Mouse (Mus musculus) liver, embryonic 14.5 days (tissue): ENCODE data around the gene Ptprj. TPM values are rescaled to one million over a fixed set of nuclear protein-coding genes. Genes with fewer than 3 reads are reported as not detected.
A peak's percentile ranks its signal among the peaks of the same experiment; 100 is the strongest.

ENCODE experiments used
- ATAC-seq: fragments of 200-750 bp; cut with Nextera tagmentation; 2 replicates; pipeline ENCODE4 v1.8.0; 2017; ENCODE audit warnings: moderate number of reproducible peaks, mild to moderate bottlenecking, moderate library complexity; ENCODE audit not compliant: insufficient read depth
- DNase-seq, 3 experiments: peaks; one replicate each; pipeline ENCODE4 v3.0.0-alpha.2; 2012 to 2013; ENCODE audit warnings: low read depth in 3 of 3, low spot score in 3 of 3
- H3K27ac ChIP-seq: fragments of 300-500 bp; sonication (generic); 2 replicates; pipeline ENCODE4 v1.5.1; 2014; ENCODE audit warnings: moderate library complexity, mild to moderate bottlenecking, control low read depth, inconsistent platforms
- H3K27me3 ChIP-seq: fragments of 300-500 bp; sonication (generic); 2 replicates; pipeline ENCODE4 v1.6.1; 2014; ENCODE audit warnings: mild to moderate bottlenecking, low read length, moderate library complexity; ENCODE audit not compliant: control insufficient read depth, insufficient read depth
- H3K36me3 ChIP-seq: fragments of 300-500 bp; sonication (generic); replicated peaks from 2 replicates; pipeline ENCODE4 v1.6.1; 2014; ENCODE audit warnings: low read depth; ENCODE audit not compliant: control insufficient read depth, insufficient read depth
- H3K4me1 ChIP-seq, 2 experiments: fragments of 200-500 bp in 1 of 2; fragments of 300-500 bp in 1 of 2; sonication (generic) in 1 of 2; replicated peaks; 2 replicates each; pipeline ENCODE4 v1.6.1; 2012 to 2014; ENCODE audit warnings: antibody characterized with exemption in 1 of 2, inconsistent platforms in 1 of 2, low read length in 1 of 2; ENCODE audit not compliant: control insufficient read depth in 2 of 2, insufficient read depth in 2 of 2
- H3K4me2 ChIP-seq: fragments of 300-500 bp; sonication (generic); 2 replicates; pipeline ENCODE4 v1.6.1; 2014; ENCODE audit warnings: low read depth, mild to moderate bottlenecking, control low read depth, moderate library complexity
- H3K4me3 ChIP-seq, 2 experiments: fragments of 200-500 bp in 1 of 2; fragments of 300-500 bp in 1 of 2; sonication (generic) in 1 of 2; 2 replicates each; pipeline ENCODE4 v1.5.1; 2012 to 2014; ENCODE audit warnings: low read depth in 2 of 2, low read length in 2 of 2, mild to moderate bottlenecking in 2 of 2, control low read depth in 1 of 2, inconsistent platforms in 1 of 2, moderate library complexity in 1 of 2; ENCODE audit not compliant: insufficient read depth in 1 of 2
- H3K9ac ChIP-seq: fragments of 300-500 bp; sonication (generic); replicated peaks from 2 replicates; pipeline ENCODE4 v1.6.1; 2014; ENCODE audit warnings: mild to moderate bottlenecking, control low read depth, moderate library complexity
- H3K9me3 ChIP-seq: fragments of 300-500 bp; sonication (generic); 2 replicates; pipeline ENCODE4 v1.6.1; 2016; ENCODE audit warnings: low read length, mixed read lengths; ENCODE audit not compliant: control insufficient read depth
- CTCF ChIP-seq: IDR thresholded peaks from 2 replicates; pipeline ENCODE4 v1.5.1; 2016; ENCODE audit warnings: antibody characterized with exemption, low read depth, control low read depth
- EP300 ChIP-seq: IDR thresholded peaks from 2 replicates; pipeline ENCODE4 v1.6.1; 2016; ENCODE audit warnings: antibody characterized with exemption, low read depth
- WGBS: fragments of 180-500 bp; shearing (Covaris S2); extraction: QIAGEN DNeasy Blood & Tissue Kit; methylation state at CpG from one replicate; pipeline ENCODE4 v1.1.7; 2014; ENCODE audit not compliant: insufficient replicate concordance; 5-methylcytosine and 5-hydroxymethylcytosine counted together
- polyA plus RNA-seq, 2 experiments: library from polyadenylated mRNA; depleted of rRNA in 1 of 2; stranded (reverse) in 1 of 2; unstranded in 1 of 2; fragments of >200 nt; fragmentation: Nextera tagmentation in 1 of 2; extraction: Ambion mirVana in 1 of 2; gene quantifications; 2 replicates each; pipeline versions ENCODE4 v1.2.1 to v1.2.3; 2012 to 2014

Ptprj gene
- polyA plus RNA-seq, 2 experiments, result 2.6 to 2.7 TPM

- WGBS, result 68% methylated on average over 4 of the region's 4 CpGs
- Histone ChIP-seq H3K36me3 (no peaks in the 10 kb centered on the region), H3K4me3 (no peak overlapping the region), H3K27ac (no peak overlapping the region), H3K4me1 (no peaks in the 10 kb centered on the region), H3K9me3 (no peaks in the 10 kb centered on the region), H3K27me3 (no peaks in the 10 kb centered on the region), H3K4me2 (no peak overlapping the region), H3K9ac (no peak overlapping the region)
- DNase-seq, result no peak
- TF ChIP-seq CTCF (no peak), EP300 (no peak)
- ATAC-seq, result no peak
These were observed 41.2 kb downstream of the Ptprj start for GRCm38 (mm10) chr2:90539206-90539605.

GRCm38 (mm10) chr2:90537244-90537643, 43.2 kb downstream of the Ptprj start:
- no peaks in the 10 kb centered on the region for H3K4me1 ChIP-seq
- no peaks in the 10 kb centered on the region for H3K36me3 ChIP-seq
- TF ChIP-seq EP300, result no peak
- no peak for TF ChIP-seq CTCF
- H3K4me3 ChIP-seq, result no peak overlapping the region
- no peak for ATAC-seq
- no peaks in the 10 kb centered on the region for H3K9me3 ChIP-seq
- no peak overlapping the region for H3K4me2 ChIP-seq
- H3K27ac ChIP-seq, result no peak overlapping the region
- DNase-seq, result no peak
- no peaks in the 10 kb centered on the region for H3K27me3 ChIP-seq
- WGBS, result 67% methylated on average over 4 of the region's 4 CpGs
- no peak overlapping the region for H3K9ac ChIP-seq

GRCm38 (mm10) chr2:90536555-90536954, 43.9 kb downstream of the Ptprj start:
- H3K27ac ChIP-seq, result no peak overlapping the region
- H3K4me1 ChIP-seq, result no peaks in the 10 kb centered on the region
- TF ChIP-seq CTCF, result no peak
- no peak for TF ChIP-seq EP300
- ATAC-seq, result no peak
- no peak overlapping the region for H3K4me2 ChIP-seq
- H3K9me3 ChIP-seq, result no peaks in the 10 kb centered on the region
- WGBS, result 64% methylated on average over 9 of the region's 9 CpGs
- H3K36me3 ChIP-seq, result no peaks in the 10 kb centered on the region
- no peak for DNase-seq
- H3K27me3 ChIP-seq, result no peaks in the 10 kb centered on the region
- no peak overlapping the region for H3K4me3 ChIP-seq
- no peak overlapping the region for H3K9ac ChIP-seq

GRCm38 (mm10) chr2:90534751-90535150, 45.7 kb downstream of the Ptprj start:
- ATAC-seq (no peak), DNase-seq (no peak)
- Histone ChIP-seq H3K4me3 (no peak overlapping the region), H3K27ac (no peak overlapping the region), H3K36me3 (no peaks in the 10 kb centered on the region), H3K4me2 (no peak overlapping the region), H3K27me3 (no peaks in the 10 kb centered on the region), H3K4me1 (0 out of 4 replicates have a peak, but pooled peaks cover 0 to 2% of the 10 kb centered on the region in 2 experiments), H3K9ac (no peak overlapping the region), H3K9me3 (no peaks in the 10 kb centered on the region)
- 68% methylated on average over 6 of the region's 6 CpGs for WGBS
- TF ChIP-seq EP300 (no peak), CTCF (no peak)

GRCm38 (mm10) chr2:90533944-90534343, 46.5 kb downstream of the Ptprj start:
- no peak for TF ChIP-seq EP300
- TF ChIP-seq CTCF, result peak; percentile 44
- H3K4me2 ChIP-seq, result no peak overlapping the region
- H3K36me3 ChIP-seq, result no peaks in the 10 kb centered on the region
- no peak overlapping the region for H3K27ac ChIP-seq
- 77% methylated on average over 7 of the region's 7 CpGs for WGBS
- no peaks in the 10 kb centered on the region for H3K9me3 ChIP-seq
- H3K27me3 ChIP-seq, result no peaks in the 10 kb centered on the region
- no peak overlapping the region for H3K4me3 ChIP-seq
- DNase-seq (no peak), ATAC-seq (no peak)
- 0 out of 4 replicates have a peak, but pooled peaks cover 0 to 2% of the 10 kb centered on the region in 2 experiments for H3K4me1 ChIP-seq
- no peak overlapping the region for H3K9ac ChIP-seq
